Mouse (Mus musculus) right cerebral cortex, postnatal 36 days (tissue): Measurements from ENCODE around the gene Slco6d1.
"Not testable (repeated sequence)": the region's sequence is repeated elsewhere in the genome, so short reads cannot be mapped to it uniquely, and the experiment has no call there.

Experiments
- DNase-seq, 2 experiments: peaks; one replicate each; pipeline ENCODE4 v3.0.0; 2022; ENCODE audit warnings: low spot score in 2 of 2, mixed read lengths in 1 of 2

The Slco6d1 gene

GRCm38 (mm10) chr1:98420824-98421223 lies at the start of gene Slco6d1:
Gene Slco6d1, plus strand, starts transcription at chr1:98421124.
- no peak for DNase-seq

- DNase-seq, result no peak
Measured at GRCm38 (mm10) chr1:98392001-98392400, 28.9 kb upstream of the Slco6d1 start.

GRCm38 (mm10) chr1:98447929-98448328 lies 27.0 kb downstream of the Slco6d1 start:
- DNase-seq, result no peak

- DNase-seq, result not testable (repeated sequence)
Measured at GRCm38 (mm10) chr1:98459224-98459623, 38.3 kb downstream of the Slco6d1 start.

GRCm38 (mm10) chr1:98476381-98476780 lies 55.5 kb downstream of the Slco6d1 start:
- not testable (repeated sequence) for DNase-seq

GRCm38 (mm10) chr1:98479243-98479642 lies 58.3 kb downstream of the Slco6d1 start:
- no peak for DNase-seq

- peak in 1 of 2 experiments; percentile 3 for DNase-seq
Measured at GRCm38 (mm10) chr1:98505982-98506381, 85.1 kb downstream of the Slco6d1 start.

GRCm38 (mm10) chr1:98522977-98523376 lies 102.1 kb downstream of the Slco6d1 start:
- no peak for DNase-seq

- DNase-seq, result no peak
Measured at GRCm38 (mm10) chr1:98523537-98523936, 102.6 kb downstream of the Slco6d1 start.

GRCm38 (mm10) chr1:98528368-98528767 lies 107.4 kb downstream of the Slco6d1 start:
- DNase-seq, result not testable (repeated sequence)

GRCm38 (mm10) chr1:98545372-98545771 lies 124.4 kb downstream of the Slco6d1 start:
- DNase-seq, result no peak

- DNase-seq, result no peak
Measured at GRCm38 (mm10) chr1:98554388-98554787, 133.5 kb downstream of the Slco6d1 start.

- no peak for DNase-seq
Measured at GRCm38 (mm10) chr1:98565701-98566100, 144.8 kb downstream of the Slco6d1 start.
